Mouse (Mus musculus): ENCODE measurements at regions not wholly inside any gene's neighbourhood (a gene's known extent, or its start where the extent isn't known, plus 50 kb on each side); places are given as distances from the start of the nearest gene placed in this dataset.

DNA sequence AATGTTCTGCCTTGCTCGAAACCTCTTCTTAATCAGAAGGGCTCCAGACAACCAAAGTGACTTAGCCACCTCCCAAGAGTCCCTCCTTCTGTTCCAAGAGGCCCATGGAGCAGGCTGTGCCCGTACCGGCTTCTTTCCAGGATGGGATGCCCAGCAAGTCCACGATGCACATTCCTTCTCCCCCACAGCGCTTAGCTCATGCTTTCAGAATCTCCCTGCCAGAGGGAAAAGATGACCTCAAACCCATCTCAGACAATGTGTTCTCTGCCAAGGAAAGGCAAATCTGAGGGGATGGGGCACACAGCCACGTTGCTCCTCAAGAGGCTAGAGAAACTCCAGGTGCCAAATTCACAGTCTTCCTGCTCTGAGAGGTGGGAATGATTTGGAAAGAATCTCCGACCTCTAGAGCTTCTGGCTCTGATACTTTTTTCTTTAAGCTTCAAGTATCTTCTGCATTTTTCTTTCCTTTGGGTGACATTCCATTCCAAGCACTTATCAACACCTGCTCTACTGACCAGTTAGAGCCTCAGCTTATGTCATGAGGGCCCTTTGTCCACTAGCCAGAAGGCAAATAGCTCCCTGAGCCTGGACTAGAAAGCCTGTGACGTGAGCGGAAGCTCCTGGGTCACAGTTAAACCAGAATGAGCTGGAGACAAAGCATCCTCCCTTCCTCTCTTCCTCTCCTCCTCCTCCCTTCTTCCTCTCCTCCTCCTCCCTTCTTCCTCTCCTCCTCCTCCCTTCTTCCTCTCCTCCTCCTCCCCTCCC lies 110.9 kb downstream of the Banf2 start:
- TF ChIP-seq POLR2A (IDR thresholded peaks at IDR 0.05; ENCODE audit: low read depth, low read length) (no peak), CTCF (IDR thresholded peaks at IDR 0.05; ENCODE audit: extremely low read depth, insufficient read length, insufficient replicate concordance, low read depth, low read length) (no peak)

Measured in small intestine, adult 2 months (tissue).